27 mouse cellular contexts compared by ENCODE assay signal in the genomic region with DNA sequence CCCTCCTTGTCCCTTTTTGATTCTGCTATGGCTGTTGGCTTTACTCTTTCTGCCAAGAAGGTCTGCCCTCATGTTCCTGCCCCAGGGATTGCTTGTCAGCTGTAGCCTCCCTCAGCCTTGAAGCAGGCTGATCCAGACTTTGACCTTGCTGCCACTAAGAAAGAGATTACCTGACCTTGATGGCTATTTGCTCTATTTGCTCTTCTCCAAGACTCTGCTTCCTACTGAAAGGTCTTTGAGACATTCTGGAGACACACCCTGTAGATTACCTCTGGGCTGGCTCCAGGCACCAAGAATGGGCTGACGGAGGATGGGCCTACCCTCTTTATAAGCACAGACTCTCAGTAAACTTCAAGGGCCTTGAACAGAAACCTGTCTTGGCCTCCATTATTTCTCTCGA. TPM values are rescaled to one million over a fixed set of nuclear protein-coding genes. Genes with fewer than 3 reads are reported as not detected.
"Had no signal": no experiment of that assay in that cellular context is flagged by ENCODE, and none has a peak within 500 bp of the region (broad histone marks: within the 10 kb centered on the region; RNA-seq: fewer than 3 reads in every experiment).

No protein-coding gene starts in this region.

- H3K27ac ChIP-seq: gastrocnemius, adult 2 months; heart, embryonic 10.5 days; hindbrain, embryonic 10.5 days; hindbrain, embryonic 12.5 days; hindbrain, embryonic 14.5 days; kidney, embryonic 15.5 days; kidney, postnatal 0 days; layer of hippocampus, adult 2 months; left cerebral cortex, adult 2 months; limb, embryonic 10.5 days; limb, embryonic 12.5 days; liver, embryonic 13.5 days had no signal

- ATAC-seq: hindbrain, embryonic 16.5 days; inflammation-experienced regulatory T-cells, adult 6 months had no signal

- H3K4me3 ChIP-seq: gastrocnemius, adult 2 months; heart, embryonic 10.5 days; heart, embryonic 12.5 days; hindbrain, embryonic 10.5 days; hindbrain, embryonic 12.5 days; kidney, embryonic 15.5 days; layer of hippocampus, adult 2 months; left cerebral cortex, adult 2 months; limb, embryonic 10.5 days; limb, embryonic 12.5 days; liver, embryonic 13.5 days had no signal

- H3K4me1 ChIP-seq: heart, embryonic 10.5 days; hindbrain, embryonic 10.5 days; hindbrain, embryonic 12.5 days; liver, embryonic 13.5 days had no signal

- DNase-seq: gastrocnemius, adult 2 months; gastrocnemius, postnatal 10 days; gastrocnemius, postnatal 25 days; heart, adult 18-20 months; heart, postnatal 10 days; heart, postnatal 4 days; kidney, adult 11 months; kidney, adult 2 months; kidney, adult 9 months; kidney, postnatal 14 days; kidney, postnatal 36 days; liver; liver, embryonic 13.5 days had no signal

- H3K9me3 ChIP-seq: heart, embryonic 10.5 days; heart, embryonic 12.5 days; hindbrain, embryonic 10.5 days; hindbrain, embryonic 12.5 days; kidney, embryonic 15.5 days; limb, embryonic 10.5 days; limb, embryonic 12.5 days; liver, embryonic 13.5 days had no signal

- H3K4me2 ChIP-seq: heart, embryonic 12.5 days; hindbrain, embryonic 12.5 days; hindbrain, embryonic 14.5 days; kidney, embryonic 15.5 days; limb, embryonic 12.5 days; liver, embryonic 11.5 days; liver, embryonic 13.5 days had no signal

- H3K9ac ChIP-seq: heart, embryonic 12.5 days; hindbrain, embryonic 12.5 days; hindbrain, embryonic 14.5 days; kidney, embryonic 15.5 days; limb, embryonic 12.5 days; liver, embryonic 13.5 days had no signal

- H3K27me3 ChIP-seq: heart, embryonic 12.5 days; hindbrain, embryonic 12.5 days; kidney, embryonic 15.5 days; limb, embryonic 12.5 days; liver, embryonic 13.5 days had no signal

- H3K36me3 ChIP-seq: heart, embryonic 10.5 days; heart, embryonic 12.5 days; hindbrain, embryonic 10.5 days; hindbrain, embryonic 12.5 days; kidney, embryonic 15.5 days; limb, embryonic 10.5 days; limb, embryonic 12.5 days; liver, embryonic 13.5 days had no signal

RNA-seq across cellular contexts. Expression of gene Rpl36a-ps1, which starts 1.6 kb away (rescaled TPM):
- polyA plus RNA-seq: hindbrain, embryonic 10.5 days; hindbrain, embryonic 12.5 days; kidney, adult 2 months had no signal
